8 mouse cellular contexts compared by ENCODE assay signal in genomic region chr13:43199749-43200148, GRCm38 (mm10). TPM values are rescaled to one million over a fixed set of nuclear protein-coding genes. Genes with fewer than 3 reads are reported as not detected.
DNase-seq lines count a peak whose midpoint lies in the region; ATAC-seq and TF ChIP-seq lines count a peak whose summit lies in the region.

No protein-coding gene starts in this region.

- H3K4me3 ChIP-seq in layer of hippocampus, adult 2 months, result no peak overlapping the region
- no peak overlapping the region for H3K4me3 ChIP-seq in CH12.LX (replicated peaks in 1 of 3; ENCODE audit: low read depth in 2 of 3, low read length in 2 of 3, poor library complexity in 1 of 3)
- H3K4me3 ChIP-seq in hindbrain, embryonic 14.5 days (replicated peaks; ENCODE audit: low read length), result no peak overlapping the region

- H3K9me3 ChIP-seq in CH12.LX (replicated peaks; ENCODE audit: low read length), result no peaks in the 10 kb centered on the region
- H3K9me3 ChIP-seq in hindbrain, embryonic 14.5 days (ENCODE audit: control insufficient read depth, low read length), result no peaks in the 10 kb centered on the region

- peak; percentile 32 to 64 for DNase-seq in layer of hippocampus, adult 2 months (ENCODE audit: low spot score in 2 of 2)
- no peak for DNase-seq in layer of hippocampus, adult 9-10 months (ENCODE audit: low spot score)
- peak; percentile 60 for DNase-seq in CH12.LX (ENCODE audit: extremely low read depth)
- peak; percentile 39 for DNase-seq in adipocyte (ENCODE audit: low spot score)
- DNase-seq in kidney, postnatal 25 days, result peak; percentile 48 to 76
- DNase-seq in splenic B cell, adult 2 months (ENCODE audit: low read depth, low spot score), result peak; percentile 72
- no peak for DNase-seq in embryo, embryonic 11 days
- DNase-seq in hindbrain, embryonic 14.5 days (ENCODE audit: low spot score), result no peak

- H3K27ac ChIP-seq in layer of hippocampus, adult 2 months, result peak overlapping the region; percentile 63; the same call in 1 of the 2 replicates
- H3K27ac ChIP-seq in CH12.LX (ENCODE audit: insufficient read depth, low read depth), result no peak overlapping the region
- no peak overlapping the region for H3K27ac ChIP-seq in hindbrain, embryonic 14.5 days

- TF ChIP-seq POLR2A in CH12.LX (IDR thresholded peaks at IDR 0.05; ENCODE audit: low read depth, low read length), result no peak

- H3K9ac ChIP-seq in CH12.LX (ENCODE audit: insufficient read depth, low read depth), result no peak overlapping the region
- H3K9ac ChIP-seq in hindbrain, embryonic 14.5 days, result no peak overlapping the region

- TF ChIP-seq CTCF in layer of hippocampus, adult 2 months (conservative IDR thresholded peaks at IDR 0.05), result peak; percentile 78
- TF ChIP-seq CTCF in CH12.LX (conservative IDR thresholded peaks at IDR 0.05 in 1 of 2, IDR thresholded peaks at IDR 0.05 in 1 of 2; ENCODE audit: low read depth in 2 of 2, low read length in 2 of 2), result peak; percentile 18 to 67; a peak in 3 of 4 replicates

- dilution Hi-C loops in CH12.LX (cut with MboI; ENCODE audit: extremely low pct_ligation_motif_present, extremely low pct_unique_long_range_greater_than_20kb, low sequenced_read_pairs), result no loop called here

- ATAC-seq in hindbrain, embryonic 14.5 days (ENCODE audit: low FRiP score), result no peak

- in situ Hi-C loops in CH12.LX (cut with MboI; ENCODE audit: low pct_ligation_motif_present, low pct_unique_long_range_greater_than_20kb, low sequenced_read_pairs), result loop anchor here (25.0 kb wide), 1 partner anchor 363 kb away; the partner anchor contains the start of gene Mcur1

- 75% methylated on average over 5 of the region's 5 CpGs for WGBS in hindbrain, embryonic 14.5 days

- H3K36me3 ChIP-seq in CH12.LX (replicated peaks in 1 of 2; ENCODE audit: control insufficient read depth in 1 of 2, insufficient read depth in 1 of 2, low read length in 1 of 2), result peaks cover 0 to 7% of the 10 kb centered on the region in 2 experiments
- H3K36me3 ChIP-seq in splenic B cell, adult 2 months (ENCODE audit: control insufficient read depth, insufficient read depth, low read length, poor library complexity, severe bottlenecking), result no peaks in the 10 kb centered on the region
- H3K36me3 ChIP-seq in hindbrain, embryonic 14.5 days (replicated peaks; ENCODE audit: control insufficient read depth, insufficient read depth), result no peaks in the 10 kb centered on the region; the same call in 1 of the 2 replicates

- no peaks in the 10 kb centered on the region for H3K27me3 ChIP-seq in CH12.LX (replicated peaks)
- H3K27me3 ChIP-seq in splenic B cell, adult 2 months (ENCODE audit: control insufficient read depth, insufficient read depth, low read length, poor library complexity, severe bottlenecking), result no peaks in the 10 kb centered on the region
- H3K27me3 ChIP-seq in hindbrain, embryonic 14.5 days (ENCODE audit: control insufficient read depth, insufficient read depth, low read length), result no peaks in the 10 kb centered on the region

- TF ChIP-seq RAD21 in CH12.LX (IDR thresholded peaks at IDR 0.05; ENCODE audit: low read depth, low read length), result peak; percentile 58

- no peaks in the 10 kb centered on the region for H3K79me2 ChIP-seq in CH12.LX (replicated peaks; ENCODE audit: control insufficient read depth, extremely low read depth, insufficient read depth, poor library complexity, severe bottlenecking)

- peaks cover 0 to 7% of the 10 kb centered on the region in 2 experiments; a peak in 1 of 4 replicates for H3K4me1 ChIP-seq in CH12.LX (ENCODE audit: control insufficient read depth in 1 of 2, insufficient read depth in 2 of 2)
- H3K4me1 ChIP-seq in hindbrain, embryonic 14.5 days (replicated peaks; ENCODE audit: control insufficient read depth, insufficient read depth, low read length), result no peaks in the 10 kb centered on the region

- no peak overlapping the region for H3K4me2 ChIP-seq in CH12.LX (ENCODE audit: insufficient read depth, low read depth, poor library complexity, severe bottlenecking)
- no peak overlapping the region for H3K4me2 ChIP-seq in hindbrain, embryonic 14.5 days (replicated peaks)

- TF ChIP-seq EP300 in CH12.LX (IDR thresholded peaks at IDR 0.05; ENCODE audit: low read length), result no peak

TF ChIP-seq in CH12.LX, 34 proteins besides CTCF, POLR2A, EP300 and RAD21:
- TF ChIP-seq POLR2AphosphoS2 (IDR thresholded peaks at IDR 0.05; ENCODE audit: low read depth, low read length), result no peak
- TF ChIP-seq NRF1 (IDR thresholded peaks at IDR 0.05; ENCODE audit: low read depth, low read length), result no peak
- TF ChIP-seq PAX5 (IDR thresholded peaks at IDR 0.05; ENCODE audit: low read length), result no peak
- TF ChIP-seq NELFE (IDR thresholded peaks at IDR 0.05; ENCODE audit: low read depth, low read length), result no peak
- no peak for TF ChIP-seq KAT2A (IDR thresholded peaks at IDR 0.05; ENCODE audit: insufficient replicate concordance, low read length)
- TF ChIP-seq SMC3 (IDR thresholded peaks at IDR 0.05; ENCODE audit: low read depth, low read length), result peak; percentile 51
- no peak for TF ChIP-seq ZMIZ1 (IDR thresholded peaks at IDR 0.05; ENCODE audit: low read depth, low read length)

RNA-seq across cellular contexts. Expression of gene Tbc1d7, which starts 28.4 kb away (rescaled TPM):
- 10 to 100 TPM; 26.0 to 27.2 TPM for total RNA-seq in layer of hippocampus, adult 2 months (2021)
- total RNA-seq in CH12.LX (2012; rRNA removed), result 19.5 and 20.3 TPM in 2 replicates
- total RNA-seq in CH12.LX (2014; rRNA removed), result 20.2 and 23.4 TPM in 2 replicates
- 32.9 and 37.3 TPM in 2 replicates for polyA plus RNA-seq in CH12.LX (2012; ENCODE audit: insufficient read length, low read depth)
- polyA plus RNA-seq in hindbrain, embryonic 14.5 days (2014; fragmentation: Nextera tagmentation; extraction: Ambion mirVana), result 82.5 and 91.4 TPM in 2 replicates

Comparison
In these comparisons a context has a peak if more than half of its experiments do, and no peak if none do; other contexts are left out.
1. DNase-seq: peak in layer of hippocampus, adult 2 months (2 of 2), CH12.LX (single experiment), adipocyte (single experiment), kidney, postnatal 25 days (2 of 2) and splenic B cell, adult 2 months (single experiment); none in layer of hippocampus, adult 9-10 months (single experiment), embryo, embryonic 11 days (single experiment) and hindbrain, embryonic 14.5 days (single experiment).